Mouse (Mus musculus) kidney, postnatal 0 days (tissue): ENCODE measurements at regions not wholly inside any gene's neighbourhood (a gene's known extent, or its start where the extent isn't known, plus 50 kb on each side); places are given as distances from the start of the nearest gene placed in this dataset.

Source experiments
- ATAC-seq: fragments of 200-750 bp; cut with Nextera tagmentation; replicated peaks from 2 replicates; pipeline ENCODE4 v1.8.0; 2017; ENCODE audit warnings: low read depth, moderate number of reproducible peaks, moderate TSS enrichment, moderate library complexity; ENCODE audit not compliant: low FRiP score
- DNase-seq: peaks from one replicate; pipeline ENCODE4 v3.0.0-alpha.2; 2016; ENCODE audit warnings: low spot score
- H3K27ac ChIP-seq: fragments of 300-500 bp; sonication (generic); 2 replicates; pipeline ENCODE4 v1.5.1; 2014; ENCODE audit warnings: mild to moderate bottlenecking
- H3K27me3 ChIP-seq: fragments of 300-500 bp; sonication (generic); 2 replicates; pipeline ENCODE4 v1.6.1; 2014; ENCODE audit warnings: low read length, mixed read lengths; ENCODE audit not compliant: insufficient read depth
- H3K36me3 ChIP-seq: fragments of 300-500 bp; sonication (generic); 2 replicates; pipeline ENCODE4 v1.6.1; 2014; ENCODE audit warnings: low read length, mixed read lengths; ENCODE audit not compliant: insufficient read depth
- H3K4me1 ChIP-seq: fragments of 300-500 bp; sonication (generic); replicated peaks from 2 replicates; pipeline ENCODE4 v1.6.1; 2014; ENCODE audit warnings: antibody characterized with exemption, low read length, mixed read lengths; ENCODE audit not compliant: insufficient read depth
- H3K4me2 ChIP-seq: fragments of 300-500 bp; sonication (generic); 2 replicates; pipeline ENCODE4 v1.6.1; 2014; ENCODE audit warnings: mild to moderate bottlenecking, low read length, moderate library complexity, mixed read lengths
- H3K4me3 ChIP-seq: fragments of 300-500 bp; sonication (generic); replicated peaks from 2 replicates; pipeline ENCODE4 v1.5.1; 2014; ENCODE audit warnings: low read depth, low read length
- H3K9ac ChIP-seq: fragments of 300-500 bp; sonication (generic); 2 replicates; pipeline ENCODE4 v1.6.1; 2014; ENCODE audit warnings: low read depth, low read length
- H3K9me3 ChIP-seq: fragments of 300-500 bp; sonication (generic); replicated peaks from 2 replicates; pipeline ENCODE4 v1.6.1; 2016; ENCODE audit warnings: low read length, inconsistent platforms, mixed read lengths
- CTCF ChIP-seq: IDR thresholded peaks from 2 replicates; pipeline ENCODE4 v1.5.1; 2016; ENCODE audit warnings: antibody characterized with exemption, low read depth, mild to moderate bottlenecking, moderate library complexity
- WGBS: fragments of 180-500 bp; shearing (Covaris S2); extraction: QIAGEN DNeasy Blood & Tissue Kit; methylation state at CpG from one replicate; pipeline ENCODE4 v1.1.7; 2014; 5-methylcytosine and 5-hydroxymethylcytosine counted together

DNA sequence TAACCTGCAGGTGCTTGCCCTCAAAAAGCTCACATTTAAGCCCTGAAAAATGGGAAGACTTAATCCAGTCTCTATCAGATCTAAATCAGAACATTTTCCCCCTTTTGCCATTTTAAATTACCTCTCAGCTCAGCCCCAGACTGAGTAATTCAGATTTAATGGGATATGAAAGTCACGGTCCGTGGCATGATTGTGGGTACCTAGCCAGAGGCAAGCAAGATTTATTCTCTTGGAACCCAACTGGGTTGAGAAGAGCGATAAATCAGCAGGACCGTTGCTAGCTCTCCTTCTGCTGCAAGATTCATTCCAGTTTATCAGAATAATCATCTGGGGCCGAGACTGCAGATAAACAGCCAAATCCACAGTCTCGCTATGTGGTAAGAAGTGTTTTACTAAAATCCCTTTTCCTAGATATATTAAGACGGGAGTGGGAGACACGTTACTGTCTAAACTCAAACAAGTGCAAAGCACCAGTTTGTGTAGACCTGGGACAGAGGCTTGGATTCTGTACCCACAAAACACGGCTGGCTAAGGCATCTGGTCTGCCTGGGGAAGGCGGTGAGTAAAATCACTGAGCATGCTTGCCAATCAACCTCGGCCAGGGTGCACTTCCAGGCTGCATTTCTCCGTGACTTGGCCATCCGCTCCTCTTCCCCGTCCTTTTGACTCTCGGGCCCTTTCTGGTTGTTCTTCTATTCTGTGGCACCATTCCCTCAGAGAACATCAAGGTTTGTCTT lies 282.2 kb upstream of the Chd6 start:
- Histone ChIP-seq H3K4me2 (no peak overlapping the region), H3K9me3 (no peaks in the 10 kb centered on the region), H3K36me3 (no peaks in the 10 kb centered on the region), H3K27me3 (no peaks in the 10 kb centered on the region), H3K4me3 (no peak overlapping the region), H3K4me1 (no peaks in the 10 kb centered on the region), H3K27ac (no peak overlapping the region), H3K9ac (no peak overlapping the region)
- WGBS, result 46% methylated on average over 15 of the region's 15 CpGs
- no peak for ATAC-seq
- no peak for TF ChIP-seq CTCF
- DNase-seq, result peak; percentile 18

DNA sequence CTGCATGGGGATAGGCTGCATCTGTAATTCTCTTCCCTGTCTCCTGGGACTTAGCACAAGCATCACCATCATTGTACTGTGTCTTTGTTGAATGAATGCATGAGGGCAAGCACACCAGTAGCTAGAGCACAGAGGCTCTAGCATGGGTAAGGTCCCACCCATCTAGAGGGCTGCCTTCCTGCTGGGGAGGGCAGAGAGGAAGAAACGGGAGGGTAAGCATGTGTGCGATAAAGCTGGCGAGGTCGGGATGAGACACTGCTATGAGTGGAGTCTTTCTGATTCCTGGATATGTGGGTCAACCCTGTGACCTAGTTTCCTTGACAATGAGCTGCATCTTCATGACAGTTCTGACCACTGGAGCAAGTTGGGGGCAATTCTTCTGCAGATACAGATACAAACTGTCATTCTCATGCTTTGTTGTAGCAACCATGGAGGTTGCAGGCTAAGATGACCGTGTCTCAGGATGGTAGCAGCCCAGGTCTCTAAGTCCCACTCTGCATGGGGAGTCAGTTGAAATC lies 280.5 kb upstream of the Chd6 start:
- Histone ChIP-seq H3K36me3 (no peaks in the 10 kb centered on the region), H3K4me2 (no peak overlapping the region), H3K9me3 (no peaks in the 10 kb centered on the region), H3K9ac (no peak overlapping the region), H3K27ac (no peak overlapping the region), H3K4me1 (no peaks in the 10 kb centered on the region), H3K4me3 (no peak overlapping the region), H3K27me3 (no peaks in the 10 kb centered on the region)
- ATAC-seq (no peak), DNase-seq (no peak)
- 83% methylated on average over 5 of the region's 5 CpGs for WGBS
- no peak for TF ChIP-seq CTCF

DNA sequence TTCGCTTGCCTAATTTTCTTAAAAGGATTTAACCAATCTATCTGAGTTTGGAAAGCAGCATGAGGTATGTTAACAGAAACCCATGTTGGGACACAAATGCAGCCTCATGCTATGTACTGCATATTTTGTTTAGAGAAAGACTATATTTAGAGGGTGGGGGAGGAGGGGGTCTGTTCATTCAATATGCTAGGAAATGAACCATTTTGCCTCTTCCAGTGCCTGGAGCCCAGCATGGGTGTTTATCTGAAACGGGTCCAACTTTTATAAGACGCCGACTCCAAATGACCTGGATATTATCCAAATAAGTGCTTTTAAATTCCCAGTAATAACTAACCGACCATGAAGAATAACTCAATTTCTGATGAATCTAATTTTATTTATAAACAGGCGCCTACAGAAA lies 278.2 kb upstream of the Chd6 start:
- Histone ChIP-seq H3K27ac (no peak overlapping the region), H3K4me1 (no peaks in the 10 kb centered on the region), H3K4me3 (no peak overlapping the region), H3K9me3 (no peaks in the 10 kb centered on the region), H3K4me2 (no peak overlapping the region), H3K9ac (no peak overlapping the region), H3K36me3 (no peaks in the 10 kb centered on the region), H3K27me3 (no peaks in the 10 kb centered on the region)
- TF ChIP-seq CTCF, result no peak
- 59% methylated on average over 6 of the region's 6 CpGs for WGBS
- ATAC-seq (no peak), DNase-seq (no peak)

DNA sequence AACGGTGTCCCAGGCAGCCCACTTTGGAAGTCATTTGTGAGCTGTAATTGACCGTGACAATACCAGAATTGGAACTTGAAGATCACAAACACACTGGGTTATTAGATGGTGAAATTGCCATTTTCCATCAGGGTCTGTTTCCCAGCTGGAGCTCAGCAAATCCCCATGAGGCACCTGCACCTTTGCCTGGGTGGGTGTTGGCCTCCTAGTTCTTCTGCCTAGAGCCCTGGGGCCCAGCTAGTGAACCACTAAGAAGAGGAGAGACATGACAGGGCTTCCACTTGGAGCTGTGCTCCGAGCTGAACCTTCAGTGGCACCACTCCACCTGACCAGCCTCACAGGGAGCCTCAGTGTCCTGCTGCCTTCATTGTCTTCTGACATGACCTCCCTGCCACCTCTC lies 273.5 kb upstream of the Chd6 start:
- TF ChIP-seq CTCF, result no peak
- H3K4me2 ChIP-seq, result no peak overlapping the region
- no peak overlapping the region for H3K9ac ChIP-seq
- no peaks in the 10 kb centered on the region for H3K4me1 ChIP-seq
- no peaks in the 10 kb centered on the region for H3K27me3 ChIP-seq
- H3K9me3 ChIP-seq, result no peaks in the 10 kb centered on the region
- H3K27ac ChIP-seq, result no peak overlapping the region
- ATAC-seq, result no peak
- DNase-seq, result no peak
- no peaks in the 10 kb centered on the region for H3K36me3 ChIP-seq
- WGBS, result 56% methylated on average over 3 of the region's 3 CpGs
- H3K4me3 ChIP-seq, result no peak overlapping the region

DNA sequence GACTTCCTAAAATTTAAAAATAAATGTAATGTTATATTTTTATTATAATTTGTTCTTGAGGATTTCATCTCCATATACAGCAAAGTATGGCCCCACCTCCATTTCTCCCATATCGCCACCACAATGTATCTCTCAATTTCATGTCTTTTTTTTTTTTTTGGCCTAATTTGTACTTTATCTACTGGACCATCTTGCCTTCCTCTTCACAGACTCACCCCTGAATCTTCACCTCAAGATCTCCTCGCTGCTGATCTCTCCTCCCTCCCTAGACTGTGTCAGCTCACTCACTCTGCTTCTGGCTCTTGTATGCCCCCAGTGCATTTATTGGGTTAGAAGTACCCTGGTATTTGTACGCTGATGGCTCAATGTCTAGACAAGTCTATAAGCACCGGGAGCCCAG lies 269.4 kb upstream of the Chd6 start:
- no peak for TF ChIP-seq CTCF
- WGBS, result 90% methylated on average over 4 of the region's 4 CpGs
- H3K4me1 ChIP-seq, result no peaks in the 10 kb centered on the region
- no peaks in the 10 kb centered on the region for H3K9me3 ChIP-seq
- H3K4me3 ChIP-seq, result no peak overlapping the region
- H3K9ac ChIP-seq, result no peak overlapping the region
- ATAC-seq (no peak), DNase-seq (no peak)
- no peak overlapping the region for H3K4me2 ChIP-seq
- no peaks in the 10 kb centered on the region for H3K36me3 ChIP-seq
- no peak overlapping the region for H3K27ac ChIP-seq
- H3K27me3 ChIP-seq, result no peaks in the 10 kb centered on the region

DNA sequence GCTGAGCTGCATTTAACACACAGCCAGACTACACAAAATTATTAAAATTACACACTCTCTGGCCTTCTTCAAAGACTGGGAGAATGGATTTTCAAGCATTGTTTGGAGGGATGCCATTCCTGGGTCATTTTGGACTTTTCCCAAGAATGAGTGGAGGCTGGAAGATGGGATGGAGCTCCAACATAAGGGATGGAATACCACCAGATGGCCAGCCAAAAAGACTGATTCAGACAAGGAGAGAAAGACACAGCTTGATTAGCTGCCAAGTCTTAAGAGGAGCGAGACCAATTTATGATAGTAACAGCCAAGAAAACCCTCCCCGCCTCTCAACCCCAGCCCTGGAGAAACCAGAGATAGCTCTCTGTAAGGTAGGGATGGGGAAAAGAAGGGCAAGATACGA lies 253.4 kb upstream of the Chd6 start:
- Histone ChIP-seq H3K4me2 (no peak overlapping the region), H3K27ac (no peak overlapping the region), H3K27me3 (no peaks in the 10 kb centered on the region), H3K4me1 (no peaks in the 10 kb centered on the region), H3K4me3 (no peak overlapping the region), H3K9ac (no peak overlapping the region), H3K9me3 (no peaks in the 10 kb centered on the region), H3K36me3 (no peaks in the 10 kb centered on the region)
- WGBS, result 63% methylated on average over 3 of the region's 3 CpGs
- ATAC-seq (no peak), DNase-seq (no peak)
- no peak for TF ChIP-seq CTCF

DNA sequence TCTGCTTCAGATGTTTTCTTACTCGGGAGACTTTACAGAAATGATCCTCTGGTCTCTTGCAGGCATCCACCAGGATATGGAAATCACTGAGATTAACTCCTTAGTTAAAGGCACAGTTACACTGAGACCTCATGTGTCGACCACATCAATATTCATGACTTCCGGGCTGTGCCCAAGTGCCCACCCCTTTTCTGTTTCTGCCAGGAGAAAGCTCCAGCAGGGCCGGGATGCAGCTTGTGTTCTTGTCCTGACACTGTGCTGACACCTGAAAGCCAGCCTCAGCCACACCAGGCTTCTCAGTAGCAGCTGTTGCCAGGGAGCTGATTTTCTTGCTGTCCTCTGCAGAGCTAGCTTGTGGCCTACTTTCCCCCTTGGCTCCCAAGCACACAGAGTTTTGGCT lies 240.2 kb upstream of the Chd6 start:
- no peak overlapping the region for H3K27ac ChIP-seq
- H3K9ac ChIP-seq, result no peak overlapping the region
- no peak for TF ChIP-seq CTCF
- DNase-seq (no peak), ATAC-seq (no peak)
- H3K9me3 ChIP-seq, result no peaks in the 10 kb centered on the region
- H3K4me1 ChIP-seq, result no peaks in the 10 kb centered on the region
- H3K4me2 ChIP-seq, result no peak overlapping the region
- H3K27me3 ChIP-seq, result no peaks in the 10 kb centered on the region
- no peaks in the 10 kb centered on the region for H3K36me3 ChIP-seq
- no peak overlapping the region for H3K4me3 ChIP-seq
- 19% methylated on average over 4 of the region's 4 CpGs for WGBS
